Mouse (Mus musculus): ENCODE measurements around the gene Gm10447.

DNA sequence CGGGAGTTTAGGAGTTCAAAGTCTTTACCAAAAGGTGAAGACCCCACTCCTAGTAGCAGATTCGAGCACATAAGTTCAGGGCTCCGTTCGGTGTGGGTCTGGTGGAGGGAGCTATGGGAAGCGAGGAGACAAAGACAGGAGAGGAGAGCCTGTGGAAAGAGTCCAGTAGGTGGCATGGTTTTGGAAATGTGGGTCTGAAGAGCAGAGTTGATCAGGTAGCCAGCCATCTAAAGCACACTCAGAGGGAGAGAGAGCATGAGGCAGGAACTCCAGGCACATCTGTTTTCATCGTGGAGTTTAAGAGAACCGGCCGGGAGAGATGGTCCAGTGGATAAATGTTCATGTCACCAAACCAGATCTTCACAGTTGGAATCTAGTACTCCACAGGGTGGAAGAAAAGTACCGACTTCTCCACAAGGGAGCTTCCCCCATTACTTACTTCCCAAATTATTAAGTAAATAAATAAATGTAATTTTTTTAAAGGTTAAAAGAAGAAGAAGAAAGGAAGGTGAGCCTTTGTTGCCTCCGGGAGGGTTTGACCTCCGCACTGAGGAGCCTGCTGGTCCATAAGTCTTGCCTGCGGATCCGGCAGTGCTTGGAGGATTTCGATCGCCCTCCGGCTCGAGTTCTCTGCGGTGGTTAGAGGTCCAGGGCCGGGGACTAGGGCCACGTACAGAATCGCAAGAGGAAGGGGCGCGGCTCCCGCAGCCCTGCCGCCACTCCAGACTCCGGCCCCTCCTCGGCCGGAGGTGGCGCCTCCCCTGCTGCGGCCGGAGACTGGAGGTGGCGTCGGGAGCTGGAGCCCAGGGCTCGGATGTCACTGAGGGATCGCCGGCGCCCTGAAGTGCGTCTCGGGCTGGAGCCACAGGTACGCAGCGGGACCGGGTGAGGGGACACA is at the start of gene Gm10447, which contains the start of gene Shroom1:
- TF ChIP-seq POLR2A (IDR thresholded peaks at IDR 0.05; ENCODE audit: low read depth, low read length) (peak; percentile 49; the same call in 1 of the 2 replicates), CTCF (IDR thresholded peaks at IDR 0.05; ENCODE audit: extremely low read depth, insufficient read length, insufficient replicate concordance, low read depth, low read length) (no peak; the same call in 1 of the 2 replicates)

All from small intestine, adult 2 months (tissue).